Mouse (Mus musculus): ENCODE data around the gene Hfe2. TPM values are rescaled to one million over a fixed set of nuclear protein-coding genes. Genes with fewer than 3 reads are reported as not detected.

Hfe2 gene
- polyA plus RNA-seq, 2 experiments = 3.8 to 4.3 TPM

GRCm38 (mm10) chr3:96522149-96522548 is 2.8 kb upstream of the Hfe2 start:
- Histone ChIP-seq H3K27ac (no peak overlapping the region), H3K4me2 (ENCODE audit: low read depth) (no peak overlapping the region), H3K4me1 (replicated peaks; ENCODE audit: control insufficient read depth in 2 of 2, insufficient read depth in 2 of 2, low read length in 1 of 2) (no peaks in the 10 kb centered on the region), H3K9ac (replicated peaks) (no peak overlapping the region), H3K27me3 (ENCODE audit: control insufficient read depth, insufficient read depth, low read length) (peaks cover 13% of the 10 kb centered on the region), H3K36me3 (replicated peaks; ENCODE audit: control insufficient read depth, insufficient read depth, low read depth) (no peaks in the 10 kb centered on the region), H3K9me3 (ENCODE audit: control insufficient read depth, low read length) (no peaks in the 10 kb centered on the region), H3K4me3 (ENCODE audit: insufficient read depth in 1 of 2, low read depth in 2 of 2, low read length in 2 of 2) (no peak overlapping the region)
- DNase-seq (ENCODE audit: low read depth in 3 of 3, low spot score in 3 of 3) = no peak
- TF ChIP-seq CTCF (IDR thresholded peaks at IDR 0.05; ENCODE audit: low read depth) = peak; percentile 26; the same call in 1 of the 2 replicates
- no peak for TF ChIP-seq EP300 (IDR thresholded peaks at IDR 0.05; ENCODE audit: low read depth)
- 61% methylated on average over 4 of the region's 4 CpGs for WGBS (ENCODE audit: insufficient replicate concordance)
- ATAC-seq (ENCODE audit: insufficient read depth) = no peak

- H3K9ac ChIP-seq (replicated peaks) = no peak overlapping the region
- H3K4me3 ChIP-seq (ENCODE audit: insufficient read depth in 1 of 2, low read depth in 2 of 2, low read length in 2 of 2) = no peak overlapping the region
- 58% methylated on average over 12 of the region's 12 CpGs for WGBS (ENCODE audit: insufficient replicate concordance)
- no peak for DNase-seq (ENCODE audit: low read depth in 3 of 3, low spot score in 3 of 3)
- no peaks in the 10 kb centered on the region for H3K4me1 ChIP-seq (replicated peaks; ENCODE audit: control insufficient read depth in 2 of 2, insufficient read depth in 2 of 2, low read length in 1 of 2)
- no peak overlapping the region for H3K27ac ChIP-seq
- no peak for ATAC-seq (ENCODE audit: insufficient read depth)
- peaks cover 34% of the 10 kb centered on the region for H3K27me3 ChIP-seq (ENCODE audit: control insufficient read depth, insufficient read depth, low read length)
- no peak for TF ChIP-seq CTCF (IDR thresholded peaks at IDR 0.05; ENCODE audit: low read depth)
- TF ChIP-seq EP300 (IDR thresholded peaks at IDR 0.05; ENCODE audit: low read depth) = no peak
- no peak overlapping the region for H3K4me2 ChIP-seq (ENCODE audit: low read depth)
- H3K36me3 ChIP-seq (replicated peaks; ENCODE audit: control insufficient read depth, insufficient read depth, low read depth) = no peaks in the 10 kb centered on the region
- H3K9me3 ChIP-seq (ENCODE audit: control insufficient read depth, low read length) = no peaks in the 10 kb centered on the region
Measured at GRCm38 (mm10) chr3:96524028-96524810, 753 bp upstream of the Hfe2 start.

GRCm38 (mm10) chr3:96526013-96526762 is 1.2 kb downstream of the Hfe2 start:
- Histone ChIP-seq H3K9ac (replicated peaks) (no peak overlapping the region), H3K4me1 (replicated peaks; ENCODE audit: control insufficient read depth in 2 of 2, insufficient read depth in 2 of 2, low read length in 1 of 2) (no peaks in the 10 kb centered on the region), H3K4me3 (ENCODE audit: insufficient read depth in 1 of 2, low read depth in 2 of 2, low read length in 2 of 2) (peak overlapping the region in 1 of 2 experiments; percentile 2; a peak in 1 of 4 replicates), H3K4me2 (ENCODE audit: low read depth) (peak overlapping the region; percentile 49), H3K36me3 (replicated peaks; ENCODE audit: control insufficient read depth, insufficient read depth, low read depth) (no peaks in the 10 kb centered on the region), H3K27ac (no peak overlapping the region), H3K9me3 (ENCODE audit: control insufficient read depth, low read length) (no peaks in the 10 kb centered on the region), H3K27me3 (ENCODE audit: control insufficient read depth, insufficient read depth, low read length) (peaks cover 36% of the 10 kb centered on the region)
- 43% methylated on average over 11 of the region's 11 CpGs for WGBS (ENCODE audit: insufficient replicate concordance)
- ATAC-seq (ENCODE audit: insufficient read depth) = peak; percentile 74
- TF ChIP-seq EP300 (IDR thresholded peaks at IDR 0.05; ENCODE audit: low read depth) (no peak), CTCF (IDR thresholded peaks at IDR 0.05; ENCODE audit: low read depth) (no peak)
- no peak for DNase-seq (ENCODE audit: low read depth in 3 of 3, low spot score in 3 of 3)

- H3K9ac ChIP-seq (replicated peaks) = no peak overlapping the region
- no peaks in the 10 kb centered on the region for H3K4me1 ChIP-seq (replicated peaks; ENCODE audit: control insufficient read depth in 2 of 2, insufficient read depth in 2 of 2, low read length in 1 of 2)
- H3K4me3 ChIP-seq (ENCODE audit: insufficient read depth in 1 of 2, low read depth in 2 of 2, low read length in 2 of 2) = peak overlapping the region; percentile 6 to 42; a peak in 3 of 4 replicates
- ATAC-seq (ENCODE audit: insufficient read depth) = no peak
- 3% methylated on average over 44 of the region's 44 CpGs for WGBS (ENCODE audit: insufficient replicate concordance)
- peak overlapping the region; percentile 49 for H3K4me2 ChIP-seq (ENCODE audit: low read depth)
- DNase-seq (ENCODE audit: low read depth in 3 of 3, low spot score in 3 of 3) = no peak
- TF ChIP-seq CTCF (IDR thresholded peaks at IDR 0.05; ENCODE audit: low read depth) (no peak), EP300 (IDR thresholded peaks at IDR 0.05; ENCODE audit: low read depth) (no peak)
- H3K9me3 ChIP-seq (ENCODE audit: control insufficient read depth, low read length) = no peaks in the 10 kb centered on the region
- no peaks in the 10 kb centered on the region for H3K36me3 ChIP-seq (replicated peaks; ENCODE audit: control insufficient read depth, insufficient read depth, low read depth)
- no peak overlapping the region for H3K27ac ChIP-seq
- H3K27me3 ChIP-seq (ENCODE audit: control insufficient read depth, insufficient read depth, low read length) = peaks cover 36% of the 10 kb centered on the region
Measured at GRCm38 (mm10) chr3:96526864-96527542, 2.0 kb downstream of the Hfe2 start.

Data from liver, embryonic 14.5 days (tissue).